Mouse (Mus musculus): ENCODE measurements around the gene Asic2. TPM values are rescaled to one million over a fixed set of nuclear protein-coding genes. Genes with fewer than 3 reads are reported as not detected.

Asic2 gene
- polyA plus RNA-seq, 1 experiment from 2014 or later, result not detected

- 53% methylated on average over 4 of the region's 4 CpGs for WGBS (ENCODE audit: insufficient replicate concordance)
- no peaks in the 10 kb centered on the region for H3K4me1 ChIP-seq (ENCODE audit: control insufficient read depth, low read depth, low read length)
- H3K4me3 ChIP-seq (ENCODE audit: low read depth, low read length), result no peak overlapping the region
- H3K4me2 ChIP-seq (ENCODE audit: low read depth, low read length), result no peak overlapping the region
- no peaks in the 10 kb centered on the region for H3K36me3 ChIP-seq (ENCODE audit: control insufficient read depth, insufficient read depth)
- no peaks in the 10 kb centered on the region for H3K9me3 ChIP-seq (replicated peaks; ENCODE audit: control insufficient read depth, low read length)
- ATAC-seq (ENCODE audit: low read depth), result no peak
- no peak overlapping the region for H3K9ac ChIP-seq (ENCODE audit: low read depth, low read length)
- no peaks in the 10 kb centered on the region for H3K27me3 ChIP-seq (ENCODE audit: control insufficient read depth, insufficient read depth, low read depth, low read length)
- no peak overlapping the region for H3K27ac ChIP-seq (ENCODE audit: low read length)
Measured at GRCm38 (mm10) chr11:81838426-81838825, 129.8 kb downstream of the Asic2 start.

DNA sequence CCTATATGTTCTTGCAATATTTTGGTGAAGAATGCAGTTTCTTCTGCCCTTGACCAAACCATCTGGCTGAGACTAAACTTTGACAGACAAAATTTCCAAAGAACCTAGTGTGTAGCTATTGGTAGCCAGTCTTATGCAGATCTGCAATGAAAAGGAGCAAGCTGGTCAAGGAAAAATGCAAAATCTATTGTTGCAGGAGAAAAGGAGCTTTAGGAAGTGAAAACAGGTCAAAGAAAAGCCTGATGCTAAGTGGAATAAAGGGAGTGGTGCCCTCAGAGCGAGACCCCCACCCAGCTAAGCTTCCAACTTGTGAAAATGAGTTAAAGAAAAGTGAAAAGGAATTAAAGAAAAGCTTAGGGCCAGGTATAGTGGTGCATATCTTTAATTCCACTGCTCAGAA lies 135.9 kb downstream of the Asic2 start:
- Histone ChIP-seq H3K36me3 (ENCODE audit: control insufficient read depth, insufficient read depth) (no peaks in the 10 kb centered on the region), H3K27ac (ENCODE audit: low read length) (no peak overlapping the region), H3K4me3 (ENCODE audit: low read depth, low read length) (no peak overlapping the region), H3K4me2 (ENCODE audit: low read depth, low read length) (no peak overlapping the region), H3K9ac (ENCODE audit: low read depth, low read length) (no peak overlapping the region), H3K4me1 (ENCODE audit: control insufficient read depth, low read depth, low read length) (no peaks in the 10 kb centered on the region), H3K9me3 (replicated peaks; ENCODE audit: control insufficient read depth, low read length) (no peaks in the 10 kb centered on the region), H3K27me3 (ENCODE audit: control insufficient read depth, insufficient read depth, low read depth, low read length) (no peaks in the 10 kb centered on the region)
- 34% methylated on average over 1 of the region's 1 CpGs for WGBS (ENCODE audit: insufficient replicate concordance)
- no peak for ATAC-seq (ENCODE audit: low read depth)

GRCm38 (mm10) chr11:81816531-81816930 lies 151.7 kb downstream of the Asic2 start:
- Histone ChIP-seq H3K4me2 (ENCODE audit: low read depth, low read length) (no peak overlapping the region), H3K27ac (ENCODE audit: low read length) (no peak overlapping the region), H3K36me3 (ENCODE audit: control insufficient read depth, insufficient read depth) (no peaks in the 10 kb centered on the region), H3K9ac (ENCODE audit: low read depth, low read length) (no peak overlapping the region), H3K27me3 (ENCODE audit: control insufficient read depth, insufficient read depth, low read depth, low read length) (no peaks in the 10 kb centered on the region), H3K4me1 (ENCODE audit: control insufficient read depth, low read depth, low read length) (no peaks in the 10 kb centered on the region), H3K4me3 (ENCODE audit: low read depth, low read length) (no peak overlapping the region), H3K9me3 (replicated peaks; ENCODE audit: control insufficient read depth, low read length) (no peaks in the 10 kb centered on the region)
- WGBS (ENCODE audit: insufficient replicate concordance), result 46% methylated on average over 5 of the region's 5 CpGs
- no peak for ATAC-seq (ENCODE audit: low read depth)

GRCm38 (mm10) chr11:81814816-81815215 lies 153.4 kb downstream of the Asic2 start:
- no peak for ATAC-seq (ENCODE audit: low read depth)
- Histone ChIP-seq H3K9ac (ENCODE audit: low read depth, low read length) (no peak overlapping the region), H3K9me3 (replicated peaks; ENCODE audit: control insufficient read depth, low read length) (no peaks in the 10 kb centered on the region), H3K4me2 (ENCODE audit: low read depth, low read length) (no peak overlapping the region), H3K27me3 (ENCODE audit: control insufficient read depth, insufficient read depth, low read depth, low read length) (no peaks in the 10 kb centered on the region), H3K27ac (ENCODE audit: low read length) (no peak overlapping the region), H3K4me3 (ENCODE audit: low read depth, low read length) (no peak overlapping the region), H3K4me1 (ENCODE audit: control insufficient read depth, low read depth, low read length) (no peaks in the 10 kb centered on the region), H3K36me3 (ENCODE audit: control insufficient read depth, insufficient read depth) (no peaks in the 10 kb centered on the region)
- 71% methylated on average over 1 of the region's 1 CpGs for WGBS (ENCODE audit: insufficient replicate concordance)

GRCm38 (mm10) chr11:81806905-81807659 lies 161.2 kb downstream of the Asic2 start:
- Histone ChIP-seq H3K9ac (ENCODE audit: low read depth, low read length) (no peak overlapping the region), H3K27me3 (ENCODE audit: control insufficient read depth, insufficient read depth, low read depth, low read length) (no peaks in the 10 kb centered on the region), H3K9me3 (replicated peaks; ENCODE audit: control insufficient read depth, low read length) (no peaks in the 10 kb centered on the region), H3K4me3 (ENCODE audit: low read depth, low read length) (no peak overlapping the region), H3K27ac (ENCODE audit: low read length) (no peak overlapping the region), H3K4me2 (ENCODE audit: low read depth, low read length) (no peak overlapping the region), H3K4me1 (ENCODE audit: control insufficient read depth, low read depth, low read length) (no peaks in the 10 kb centered on the region), H3K36me3 (ENCODE audit: control insufficient read depth, insufficient read depth) (no peaks in the 10 kb centered on the region)
- 52% methylated on average over 11 of the region's 11 CpGs for WGBS (ENCODE audit: insufficient replicate concordance)
- ATAC-seq (ENCODE audit: low read depth), result no peak

GRCm38 (mm10) chr11:81803544-81803943 lies 164.7 kb downstream of the Asic2 start:
- Histone ChIP-seq H3K4me3 (ENCODE audit: low read depth, low read length) (no peak overlapping the region), H3K27me3 (ENCODE audit: control insufficient read depth, insufficient read depth, low read depth, low read length) (no peaks in the 10 kb centered on the region), H3K4me2 (ENCODE audit: low read depth, low read length) (no peak overlapping the region), H3K9ac (ENCODE audit: low read depth, low read length) (no peak overlapping the region), H3K4me1 (ENCODE audit: control insufficient read depth, low read depth, low read length) (no peaks in the 10 kb centered on the region), H3K36me3 (ENCODE audit: control insufficient read depth, insufficient read depth) (no peaks in the 10 kb centered on the region), H3K27ac (ENCODE audit: low read length) (no peak overlapping the region), H3K9me3 (replicated peaks; ENCODE audit: control insufficient read depth, low read length) (no peaks in the 10 kb centered on the region)
- 44% methylated on average over 2 of the region's 2 CpGs for WGBS (ENCODE audit: insufficient replicate concordance)
- no peak for ATAC-seq (ENCODE audit: low read depth)

- Histone ChIP-seq H3K27ac (ENCODE audit: low read length) (no peak overlapping the region), H3K27me3 (ENCODE audit: control insufficient read depth, insufficient read depth, low read depth, low read length) (no peaks in the 10 kb centered on the region), H3K9me3 (replicated peaks; ENCODE audit: control insufficient read depth, low read length) (no peaks in the 10 kb centered on the region), H3K36me3 (ENCODE audit: control insufficient read depth, insufficient read depth) (no peaks in the 10 kb centered on the region), H3K4me3 (ENCODE audit: low read depth, low read length) (no peak overlapping the region), H3K4me2 (ENCODE audit: low read depth, low read length) (no peak overlapping the region), H3K4me1 (ENCODE audit: control insufficient read depth, low read depth, low read length) (no peaks in the 10 kb centered on the region), H3K9ac (ENCODE audit: low read depth, low read length) (no peak overlapping the region)
- WGBS (ENCODE audit: insufficient replicate concordance), result 33% methylated on average over 1 of the region's 1 CpGs
- no peak for ATAC-seq (ENCODE audit: low read depth)
Measured at GRCm38 (mm10) chr11:81802614-81803013, 165.6 kb downstream of the Asic2 start.

- whole genome bisulfite sequencing (ENCODE audit: insufficient replicate concordance), result 61% methylated on average over 4 of the region's 4 CpGs
- Histone ChIP-seq H3K27ac (ENCODE audit: low read length) (no peak overlapping the region), H3K4me1 (ENCODE audit: control insufficient read depth, low read depth, low read length) (no peaks in the 10 kb centered on the region), H3K4me3 (ENCODE audit: low read depth, low read length) (no peak overlapping the region), H3K9ac (ENCODE audit: low read depth, low read length) (no peak overlapping the region), H3K27me3 (ENCODE audit: control insufficient read depth, insufficient read depth, low read depth, low read length) (no peaks in the 10 kb centered on the region), H3K4me2 (ENCODE audit: low read depth, low read length) (no peak overlapping the region), H3K9me3 (replicated peaks; ENCODE audit: control insufficient read depth, low read length) (no peaks in the 10 kb centered on the region), H3K36me3 (ENCODE audit: control insufficient read depth, insufficient read depth) (no peaks in the 10 kb centered on the region)
- no peak for ATAC-seq (ENCODE audit: low read depth)
Measured at GRCm38 (mm10) chr11:81800899-81801298, 167.4 kb downstream of the Asic2 start.

- no peak for ATAC-seq (ENCODE audit: low read depth)
- WGBS (ENCODE audit: insufficient replicate concordance), result 44% methylated on average over 2 of the region's 2 CpGs
- no peaks in the 10 kb centered on the region for H3K4me1 ChIP-seq (ENCODE audit: control insufficient read depth, low read depth, low read length)
- no peak overlapping the region for H3K9ac ChIP-seq (ENCODE audit: low read depth, low read length)
- H3K4me3 ChIP-seq (ENCODE audit: low read depth, low read length), result no peak overlapping the region
- no peaks in the 10 kb centered on the region for H3K36me3 ChIP-seq (ENCODE audit: control insufficient read depth, insufficient read depth)
- no peak overlapping the region for H3K27ac ChIP-seq (ENCODE audit: low read length)
- no peak overlapping the region for H3K4me2 ChIP-seq (ENCODE audit: low read depth, low read length)
- no peaks in the 10 kb centered on the region for H3K9me3 ChIP-seq (replicated peaks; ENCODE audit: control insufficient read depth, low read length)
- no peaks in the 10 kb centered on the region for H3K27me3 ChIP-seq (ENCODE audit: control insufficient read depth, insufficient read depth, low read depth, low read length)
Measured at GRCm38 (mm10) chr11:81793588-81793987, 174.7 kb downstream of the Asic2 start.

All from liver, embryonic 16.5 days (tissue).